Comparison of ENCODE assay signal across 8 mouse cellular contexts in the genomic region with DNA sequence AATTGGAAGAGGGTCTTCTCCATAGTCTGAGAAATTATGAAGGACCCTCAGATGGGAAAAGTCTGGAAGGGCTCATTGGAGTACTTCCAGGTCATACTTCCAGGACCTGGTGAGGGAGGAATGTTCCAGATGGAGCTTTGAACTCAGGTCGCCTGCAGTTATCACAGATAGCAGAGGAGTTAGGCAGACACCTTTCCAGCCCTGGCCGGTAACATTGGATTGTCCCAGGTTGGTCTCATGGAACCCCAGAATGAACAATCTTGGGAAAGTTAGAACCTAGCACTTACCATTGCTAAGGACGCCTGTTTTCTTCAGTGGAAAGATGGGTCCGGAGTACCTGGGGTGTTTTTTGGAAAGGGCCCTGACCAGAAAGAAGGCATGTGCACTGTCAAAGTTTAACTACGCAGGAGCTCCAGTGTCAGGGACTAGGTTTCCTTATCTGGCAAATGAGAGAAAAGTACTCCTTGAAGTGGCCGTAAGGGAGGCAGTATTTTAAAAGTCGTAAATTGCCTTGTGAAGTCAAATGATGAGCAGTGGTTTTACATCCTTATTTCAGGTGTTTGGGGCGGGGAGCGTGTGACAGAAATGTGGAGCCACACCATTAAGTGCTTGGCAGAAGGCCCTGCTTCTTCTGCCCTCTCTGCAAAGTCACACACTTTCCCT. TPM values are rescaled to one million over a fixed set of nuclear protein-coding genes. Genes with fewer than 3 reads are reported as not detected.
DNase-seq lines count a peak whose midpoint lies in the region; ATAC-seq and TF ChIP-seq lines count a peak whose summit lies in the region.

No protein-coding gene starts in this region.

- H3K4me2 ChIP-seq in embryonic facial prominence, embryonic 13.5 days, result peak overlapping the region; percentile 71
- peak overlapping the region; percentile 73 for H3K4me2 ChIP-seq in intestine, embryonic 16.5 days (ENCODE audit: low read depth, low read length)
- peak overlapping the region; percentile 81 for H3K4me2 ChIP-seq in midbrain, embryonic 14.5 days (ENCODE audit: low read length)

- no peaks in the 10 kb centered on the region for H3K79me2 ChIP-seq in heart, adult 2 months (replicated peaks; ENCODE audit: control insufficient read depth, insufficient read depth, low read length)

- no peaks in the 10 kb centered on the region for H3K9me3 ChIP-seq in embryonic facial prominence, embryonic 13.5 days
- no peaks in the 10 kb centered on the region for H3K9me3 ChIP-seq in intestine, embryonic 16.5 days (ENCODE audit: control insufficient read depth, low read length)
- no peaks in the 10 kb centered on the region for H3K9me3 ChIP-seq in midbrain, embryonic 14.5 days (ENCODE audit: control insufficient read depth, low read length)

- DNase-seq in heart, adult 2 months, result no peak
- DNase-seq in heart, adult 11 months, result no peak
- no peak for DNase-seq in midbrain, embryonic 14.5 days
- DNase-seq in adrenal gland, postnatal 14 days, result no peak
- DNase-seq in frontal cortex, postnatal 10 days (ENCODE audit: low spot score in 2 of 2), result no peak
- no peak for DNase-seq in gastrocnemius, postnatal 4 days (ENCODE audit: low spot score in 2 of 2)

- no peak for TF ChIP-seq EP300 in heart, adult 2 months (IDR thresholded peaks at IDR 0.05; ENCODE audit: insufficient read depth, low read depth, low read length)

- no peaks in the 10 kb centered on the region for H3K36me3 ChIP-seq in heart, adult 2 months (ENCODE audit: control insufficient read depth, insufficient read depth, low read length)
- H3K36me3 ChIP-seq in embryonic facial prominence, embryonic 13.5 days, result peaks cover 31% of the 10 kb centered on the region
- 0 out of 2 replicates have a peak, but pooled peaks cover 2% of the 10 kb centered on the region for H3K36me3 ChIP-seq in intestine, embryonic 16.5 days (ENCODE audit: control insufficient read depth, insufficient read depth, low read length)
- H3K36me3 ChIP-seq in midbrain, embryonic 14.5 days (ENCODE audit: control insufficient read depth, insufficient read depth, low read length), result peaks cover 10% of the 10 kb centered on the region; the same call in 1 of the 2 replicates

- whole genome bisulfite sequencing in heart, adult 2 months, result 74% methylated on average over 9 of the region's 9 CpGs
- 61% methylated on average over 9 of the region's 9 CpGs for WGBS in embryonic facial prominence, embryonic 13.5 days
- WGBS in intestine, embryonic 16.5 days, result 43% methylated on average over 9 of the region's 9 CpGs
- 71% methylated on average over 9 of the region's 9 CpGs for WGBS in midbrain, embryonic 14.5 days

- peaks cover 2% of the 10 kb centered on the region; the same call in 1 of the 2 replicates for H3K4me1 ChIP-seq in heart, adult 2 months (ENCODE audit: control insufficient read depth, insufficient read depth, low read length)
- peaks cover 13% of the 10 kb centered on the region for H3K4me1 ChIP-seq in embryonic facial prominence, embryonic 13.5 days
- H3K4me1 ChIP-seq in intestine, embryonic 16.5 days (ENCODE audit: control insufficient read depth, insufficient read depth, low read length), result peaks cover 13% of the 10 kb centered on the region
- peaks cover 6% of the 10 kb centered on the region for H3K4me1 ChIP-seq in midbrain, embryonic 14.5 days (ENCODE audit: control insufficient read depth, insufficient read depth, low read length)

- no peak overlapping the region for H3K27ac ChIP-seq in heart, adult 2 months
- H3K27ac ChIP-seq in embryonic facial prominence, embryonic 13.5 days, result peak overlapping the region; percentile 57; the same call in 1 of the 2 replicates
- H3K27ac ChIP-seq in intestine, embryonic 16.5 days (ENCODE audit: low read length), result peak overlapping the region; percentile 72
- no peak overlapping the region for H3K27ac ChIP-seq in midbrain, embryonic 14.5 days (replicated peaks; ENCODE audit: low read depth, low read length)

- no peaks in the 10 kb centered on the region for H3K27me3 ChIP-seq in heart, adult 2 months (ENCODE audit: control insufficient read depth, insufficient read depth, low read length)
- no peaks in the 10 kb centered on the region for H3K27me3 ChIP-seq in embryonic facial prominence, embryonic 13.5 days
- no peaks in the 10 kb centered on the region for H3K27me3 ChIP-seq in intestine, embryonic 16.5 days (replicated peaks; ENCODE audit: control insufficient read depth, insufficient read depth, low read length)
- H3K27me3 ChIP-seq in midbrain, embryonic 14.5 days (ENCODE audit: control insufficient read depth, insufficient read depth, low read length), result no peaks in the 10 kb centered on the region

- TF ChIP-seq CTCF in heart, adult 2 months (IDR thresholded peaks at IDR 0.05), result no peak

- no peak for ATAC-seq in embryonic facial prominence, embryonic 13.5 days (ENCODE audit: insufficient number of reproducible peaks, insufficient read depth, low FRiP score, low TSS enrichment, low read depth)
- no peak for ATAC-seq in intestine, embryonic 16.5 days
- ATAC-seq in midbrain, embryonic 14.5 days (ENCODE audit: low FRiP score, low TSS enrichment), result no peak

- TF ChIP-seq POLR2A in heart, adult 2 months (IDR thresholded peaks at IDR 0.05; ENCODE audit: insufficient read depth, low read depth, low read length), result no peak

- no peak overlapping the region for H3K9ac ChIP-seq in heart, adult 2 months (ENCODE audit: low read depth, low read length)
- H3K9ac ChIP-seq in embryonic facial prominence, embryonic 13.5 days, result peak overlapping the region; percentile 90
- peak overlapping the region; percentile 90 for H3K9ac ChIP-seq in intestine, embryonic 16.5 days (ENCODE audit: low read depth, low read length)
- peak overlapping the region; percentile 66 for H3K9ac ChIP-seq in midbrain, embryonic 14.5 days (replicated peaks; ENCODE audit: low read length)

- intact Hi-C loops in heart, adult 2 months (cut with DNase I), result loop anchor here (1.0 to 5.0 kb wide), 3 partner anchors 25 to 363 kb away; a partner anchor contains a TSS

- H3K4me3 ChIP-seq in heart, adult 2 months, result peak overlapping the region; percentile 63
- peak overlapping the region; percentile 77 for H3K4me3 ChIP-seq in embryonic facial prominence, embryonic 13.5 days
- H3K4me3 ChIP-seq in intestine, embryonic 16.5 days (ENCODE audit: low read length), result peak overlapping the region; percentile 81
- H3K4me3 ChIP-seq in midbrain, embryonic 14.5 days (replicated peaks; ENCODE audit: low read depth, low read length), result peak overlapping the region; percentile 65

RNA-seq across cellular contexts. Expression of a gene that starts 1.1 kb away (rescaled TPM):
- total RNA-seq in heart, adult 2 months (2021), result 100 to 1,000 TPM in 1 of 2 experiments, 10 to 100 TPM in 1; 98.4 to 107 TPM
- 24.0 and 32.9 TPM in 2 replicates for polyA plus RNA-seq in heart, adult 2 months (2012; rRNA removed)
- 70.6 and 76.0 TPM in 2 replicates for polyA plus RNA-seq in embryonic facial prominence, embryonic 13.5 days (2015; fragmentation: Nextera tagmentation; extraction: Ambion mirVana)
- polyA plus RNA-seq in intestine, embryonic 16.5 days (2015; fragmentation: Nextera tagmentation; extraction: Ambion mirVana), result 153 and 162 TPM in 2 replicates
- 25.8 and 36.3 TPM in 2 replicates for polyA plus RNA-seq in midbrain, embryonic 14.5 days (2014; fragmentation: Nextera tagmentation; extraction: Ambion mirVana)
- total RNA-seq in adrenal gland, postnatal 14 days (2021), result 87.3 and 89.3 TPM in 2 replicates
- total RNA-seq in gastrocnemius, postnatal 4 days (2021), result 10 to 100 TPM; 71.6 to 79.9 TPM

RNA-seq across cellular contexts. Expression of a gene that starts 25.8 kb away (rescaled TPM):
- 10 to 100 TPM; 56.1 to 62.8 TPM for total RNA-seq in heart, adult 2 months (2021)
- polyA plus RNA-seq in heart, adult 2 months (2012; rRNA removed), result 56.7 and 68.3 TPM in 2 replicates
- 247 and 255 TPM in 2 replicates for polyA plus RNA-seq in embryonic facial prominence, embryonic 13.5 days (2015; fragmentation: Nextera tagmentation; extraction: Ambion mirVana)
- polyA plus RNA-seq in intestine, embryonic 16.5 days (2015; fragmentation: Nextera tagmentation; extraction: Ambion mirVana), result 220 and 233 TPM in 2 replicates
- polyA plus RNA-seq in midbrain, embryonic 14.5 days (2014; fragmentation: Nextera tagmentation; extraction: Ambion mirVana), result 288 and 301 TPM in 2 replicates
- total RNA-seq in adrenal gland, postnatal 14 days (2021), result 75.0 and 75.8 TPM in 2 replicates
- total RNA-seq in gastrocnemius, postnatal 4 days (2021), result 10 to 100 TPM; 45.1 to 49.1 TPM

RNA-seq across cellular contexts. Expression of a gene that starts 40.7 kb away (rescaled TPM):
- total RNA-seq in heart, adult 2 months (2021), result not detected
- not detected in 2 replicates for polyA plus RNA-seq in heart, adult 2 months (2012; rRNA removed)
- not detected in 2 replicates for polyA plus RNA-seq in embryonic facial prominence, embryonic 13.5 days (2015; fragmentation: Nextera tagmentation; extraction: Ambion mirVana)
- not detected in 2 replicates for polyA plus RNA-seq in intestine, embryonic 16.5 days (2015; fragmentation: Nextera tagmentation; extraction: Ambion mirVana)
- not detected in 2 replicates for polyA plus RNA-seq in midbrain, embryonic 14.5 days (2014; fragmentation: Nextera tagmentation; extraction: Ambion mirVana)
- total RNA-seq in adrenal gland, postnatal 14 days (2021), result not detected in 2 replicates
- total RNA-seq in gastrocnemius, postnatal 4 days (2021), result not detected

RNA-seq across cellular contexts. Expression of a gene that starts 44.2 kb away (rescaled TPM):
- total RNA-seq in heart, adult 2 months (2021), result 10 to 100 TPM; 73.9 to 86.0 TPM
- 58.3 and 95.5 TPM in 2 replicates for polyA plus RNA-seq in heart, adult 2 months (2012; rRNA removed)
- polyA plus RNA-seq in embryonic facial prominence, embryonic 13.5 days (2015; fragmentation: Nextera tagmentation; extraction: Ambion mirVana), result 135 and 139 TPM in 2 replicates
- polyA plus RNA-seq in intestine, embryonic 16.5 days (2015; fragmentation: Nextera tagmentation; extraction: Ambion mirVana), result 359 and 405 TPM in 2 replicates
- polyA plus RNA-seq in midbrain, embryonic 14.5 days (2014; fragmentation: Nextera tagmentation; extraction: Ambion mirVana), result 86.8 and 102 TPM in 2 replicates
- total RNA-seq in adrenal gland, postnatal 14 days (2021), result 140 and 142 TPM in 2 replicates
- total RNA-seq in gastrocnemius, postnatal 4 days (2021), result 100 to 1,000 TPM; 118 to 124 TPM

Comparison
In these comparisons a context has a peak if more than half of its experiments do, and no peak if none do; other contexts are left out.
1. H3K27ac ChIP-seq: peak in embryonic facial prominence, embryonic 13.5 days (single experiment) and intestine, embryonic 16.5 days (single experiment); none in heart, adult 2 months (single experiment) and midbrain, embryonic 14.5 days (single experiment).
2. Peak in every context shown above with its lines, with median percentiles within 50 percentile points of each other: H3K4me3 ChIP-seq and H3K4me2 ChIP-seq.